Mouse (Mus musculus) stomach, postnatal 0 days (tissue): ENCODE measurements around the gene Adamtsl4.

Source experiments
- CTCF ChIP-seq: IDR thresholded peaks from 2 replicates; pipeline ENCODE4 v1.5.1; 2016; ENCODE audit warnings: antibody characterized with exemption, low read depth, mild to moderate bottlenecking, moderate library complexity
- EP300 ChIP-seq: optimal IDR thresholded peaks from 2 replicates; pipeline ENCODE3; 2016; ENCODE audit warnings: antibody characterized with exemption

GRCm38 (mm10) chr3:95685701-95686100, 2.0 kb downstream of the Adamtsl4 start:
- no peak for TF ChIP-seq CTCF
- TF ChIP-seq EP300, result no peak
